Mouse (Mus musculus): ENCODE results near the gene Ryk.

Gene Ryk

DNA sequence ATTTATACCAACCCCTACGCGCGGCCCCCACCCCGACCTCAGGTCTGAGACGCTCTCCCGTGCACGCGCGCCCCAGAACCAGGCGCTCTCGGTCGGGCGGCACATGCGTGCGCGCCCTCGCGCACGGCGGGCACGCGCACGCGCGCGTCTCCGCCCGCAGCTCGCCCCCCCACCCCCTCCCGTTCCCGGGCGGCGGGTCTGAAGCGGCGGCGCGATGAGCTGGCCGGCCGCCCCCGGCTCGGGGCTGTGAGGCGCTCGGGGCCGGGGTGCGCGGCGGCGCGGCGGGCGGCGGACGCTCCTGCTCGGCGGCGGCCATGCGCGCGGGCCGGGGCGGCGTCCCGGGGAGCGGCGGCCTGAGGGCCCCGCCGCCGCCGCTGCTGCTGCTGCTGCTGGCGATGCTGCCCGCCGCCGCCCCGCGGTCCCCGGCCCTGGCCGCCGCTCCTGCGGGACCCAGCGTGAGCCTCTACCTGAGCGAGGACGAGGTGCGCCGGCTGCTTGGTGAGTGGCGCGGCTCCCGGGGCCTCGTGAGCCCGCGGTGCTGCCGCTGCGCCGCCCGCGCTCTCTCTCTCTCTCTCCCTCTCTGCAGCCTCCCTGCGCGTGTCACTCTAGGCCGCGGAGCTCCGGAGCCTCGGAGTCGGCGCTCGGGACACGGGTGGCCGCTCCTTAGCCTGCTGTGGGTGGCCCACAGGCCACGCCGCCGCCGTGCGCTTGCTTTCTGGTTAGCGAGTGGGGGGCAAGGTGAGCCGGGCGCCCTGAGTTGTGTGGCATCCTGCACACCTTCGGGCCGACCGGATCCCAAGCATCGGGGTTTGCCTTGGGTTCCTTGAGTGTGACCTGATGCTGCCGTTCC, at the start of gene Ryk:
Gene Ryk, plus strand, starts transcription at position 176 of the 850 bp plus-strand sequence.
- DNase-seq (ENCODE audit: low read depth, low spot score) = peak; percentile 59

DNA sequence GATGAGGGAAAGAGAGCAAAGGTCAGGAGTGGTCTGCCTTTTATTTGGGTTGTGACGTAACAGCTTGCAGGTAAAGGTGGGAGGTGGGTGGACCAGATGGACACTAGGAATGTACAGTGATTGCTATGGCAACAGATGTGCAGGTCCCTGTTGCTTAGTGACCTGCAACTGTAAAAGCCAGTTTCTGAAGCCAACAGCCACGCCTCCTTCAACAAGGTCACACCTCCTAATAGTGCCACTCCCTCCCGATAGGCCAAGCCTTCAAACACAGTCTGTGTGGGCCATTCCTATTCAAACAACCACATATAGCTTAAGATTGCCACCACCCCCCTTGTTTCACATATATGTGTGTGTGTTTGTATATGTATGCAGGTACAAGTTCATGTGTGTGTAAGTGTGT, 45.2 kb upstream of the Ryk start:
- no peak for DNase-seq (ENCODE audit: low read depth, low spot score)

DNA sequence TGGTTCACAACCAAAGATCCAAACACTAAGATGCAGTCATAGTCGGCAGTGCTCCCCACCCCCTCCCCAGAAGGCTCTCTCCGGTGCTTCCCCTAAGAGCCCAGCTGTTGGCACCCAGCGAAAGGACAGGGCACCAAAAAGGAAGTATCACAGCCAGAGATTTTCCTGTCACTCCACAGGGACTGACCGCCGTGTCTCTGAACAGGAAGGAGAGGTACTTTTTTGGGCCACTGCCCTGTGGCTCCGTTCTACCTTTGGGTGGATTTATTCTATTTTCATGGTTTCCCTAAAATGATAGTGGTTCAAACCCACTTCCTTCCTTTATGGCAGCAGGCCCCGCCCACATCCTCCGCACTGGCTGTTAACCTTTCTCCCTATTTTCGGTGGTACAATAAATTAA, 42.9 kb upstream of the Ryk start:
- no peak for DNase-seq (ENCODE audit: low read depth, low spot score)

DNA sequence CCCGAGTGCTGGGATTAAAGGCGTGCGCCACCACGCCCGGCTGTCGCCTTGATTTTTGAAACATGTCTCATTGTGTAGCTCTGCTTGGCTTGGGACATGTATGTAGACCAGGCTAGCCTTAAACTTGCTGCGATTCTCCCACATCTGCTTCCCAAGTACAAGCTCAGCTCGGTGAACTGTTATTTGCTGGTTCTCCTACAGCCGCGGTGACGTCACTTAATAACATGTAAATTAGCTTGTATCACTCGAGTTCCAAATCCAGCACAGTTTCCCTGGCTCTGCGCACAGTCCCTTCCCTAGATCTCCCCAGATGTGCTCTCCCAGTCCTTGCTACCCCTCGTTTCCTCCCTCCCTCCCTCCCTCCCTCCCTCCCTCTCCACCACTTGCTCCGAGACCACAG, 41.9 kb upstream of the Ryk start:
- no peak for DNase-seq (ENCODE audit: low read depth, low spot score)

DNA sequence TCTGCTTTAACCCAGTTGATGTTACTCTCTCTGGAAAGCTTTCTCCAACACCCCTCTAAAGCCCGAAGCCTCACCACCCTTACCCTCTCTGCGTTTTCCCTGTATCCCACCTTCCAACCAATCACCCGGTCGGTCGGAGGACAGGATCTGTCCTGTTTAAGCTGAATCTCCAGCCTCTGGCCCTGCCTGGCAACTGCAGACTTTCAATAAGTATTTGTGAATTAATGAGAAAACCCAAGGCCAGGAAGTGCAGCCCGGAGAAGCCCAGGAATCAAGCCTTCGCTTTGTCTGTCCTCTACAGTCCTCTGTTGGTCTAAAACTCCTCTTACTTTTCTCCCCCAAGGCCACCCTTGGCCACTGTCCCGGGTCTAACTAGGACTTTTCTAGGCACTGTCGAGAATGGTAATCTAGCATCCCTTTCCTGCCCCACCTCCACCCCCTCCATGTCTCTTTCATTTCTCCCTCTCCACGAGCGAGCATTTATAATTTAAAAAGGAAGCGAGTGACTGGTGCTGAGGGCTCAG, 41.4 kb upstream of the Ryk start:
- DNase-seq (ENCODE audit: low read depth, low spot score) = no peak

DNA sequence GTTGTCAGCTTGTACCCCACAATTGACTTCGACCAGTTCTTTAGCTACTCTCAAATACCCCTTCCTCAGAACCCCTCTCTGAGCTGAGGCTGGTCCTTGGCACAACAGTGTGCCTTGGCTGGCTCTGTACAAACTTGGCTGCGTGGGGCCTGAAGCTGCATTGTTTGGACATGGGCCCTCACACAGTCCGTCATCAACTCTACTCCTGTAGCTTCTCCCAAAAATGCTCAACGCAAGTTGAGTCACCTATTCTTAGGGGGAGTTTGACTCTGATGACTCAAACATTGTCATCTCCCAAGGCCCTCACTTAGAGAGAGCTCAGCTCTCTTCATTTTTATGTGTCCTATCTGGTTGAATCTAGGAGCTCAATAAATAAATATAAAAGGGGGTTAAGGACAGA, 36.3 kb upstream of the Ryk start:
- no peak for DNase-seq (ENCODE audit: low read depth, low spot score)

DNA sequence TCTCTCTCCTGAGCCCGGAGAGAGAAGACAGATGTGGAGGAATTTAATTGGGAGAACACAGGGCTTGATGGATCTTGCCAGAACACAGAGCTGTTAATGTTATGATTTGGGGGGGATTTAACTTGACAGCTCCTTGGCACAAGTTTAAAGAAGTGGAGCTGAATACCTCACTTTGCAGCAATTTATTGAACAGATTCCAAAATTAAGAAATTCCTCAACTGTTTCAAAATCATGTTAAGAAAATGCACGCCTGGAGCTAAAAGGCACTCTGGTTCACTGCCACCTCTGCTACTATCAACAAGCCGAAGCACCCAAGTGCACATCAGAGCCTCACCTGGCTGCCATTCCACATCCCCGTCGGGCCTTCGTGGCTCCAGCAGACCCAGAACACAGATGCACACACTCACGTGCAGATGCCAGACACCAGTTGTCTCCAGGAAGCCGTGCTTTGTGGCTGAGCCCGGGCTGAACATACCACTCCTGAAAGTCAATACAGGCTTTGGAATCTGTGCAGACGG, 28.6 kb upstream of the Ryk start:
- DNase-seq (ENCODE audit: low read depth, low spot score) = no peak

DNA sequence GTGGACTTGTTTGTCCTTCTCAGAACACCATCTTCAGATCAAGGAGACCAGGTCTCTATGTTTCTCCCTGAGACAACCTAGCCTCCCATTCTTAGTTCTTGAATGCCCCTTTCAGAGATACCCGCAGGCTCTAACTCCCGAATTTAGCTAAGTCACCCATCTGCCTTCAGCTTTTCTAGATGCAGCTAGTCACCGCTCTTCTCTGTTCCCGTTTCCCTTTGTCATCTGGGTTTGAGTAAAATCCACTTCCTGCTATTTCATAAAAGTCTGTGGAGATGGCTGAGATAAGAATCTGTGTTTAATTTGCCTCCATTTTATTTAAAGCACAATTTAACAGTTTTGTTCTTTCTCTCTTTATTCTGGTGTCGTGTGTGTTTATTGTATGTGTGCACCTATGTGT, 23.5 kb upstream of the Ryk start:
- no peak for DNase-seq (ENCODE audit: low read depth, low spot score)

DNA sequence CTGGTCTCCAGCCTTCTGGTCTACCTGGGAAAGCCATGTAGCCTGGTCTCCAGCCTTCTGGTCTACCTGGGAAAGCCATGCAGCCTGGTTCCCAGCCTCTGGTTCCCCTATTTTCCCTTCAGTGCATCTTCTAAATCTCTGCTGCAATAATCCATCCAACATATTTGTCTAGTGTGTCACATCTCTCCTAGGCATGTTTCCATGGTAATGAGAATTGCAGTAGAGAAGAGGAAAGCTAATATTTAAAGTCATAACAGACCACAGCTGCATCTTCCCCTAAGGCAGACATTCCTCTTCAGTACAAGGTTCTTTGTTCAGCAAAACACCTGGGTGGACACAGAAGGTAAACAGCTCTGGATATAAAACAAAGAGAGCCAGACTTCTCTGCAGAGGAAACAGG, 16.5 kb upstream of the Ryk start:
- DNase-seq (ENCODE audit: low read depth, low spot score) = no peak

DNA sequence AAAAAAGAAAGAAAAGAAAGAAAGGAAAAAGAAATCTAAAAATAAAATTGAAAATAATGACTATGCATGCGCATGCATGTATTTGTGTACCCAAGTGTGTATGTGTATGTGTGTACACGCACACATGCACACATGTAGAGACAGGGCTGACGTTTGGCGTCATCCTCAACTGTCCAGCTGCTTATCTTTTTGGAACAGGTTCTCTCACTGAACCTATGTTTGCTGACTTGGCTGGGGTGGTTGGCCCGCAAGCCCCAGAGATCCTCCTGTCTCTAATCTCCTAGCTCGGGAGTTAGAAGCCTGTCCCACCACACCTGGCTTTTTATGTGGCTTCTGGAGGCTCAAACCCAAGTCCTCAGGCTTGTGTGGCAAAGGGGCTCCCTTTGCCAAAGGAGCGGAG, 6.1 kb upstream of the Ryk start:
- no peak for DNase-seq (ENCODE audit: low read depth, low spot score)

DNA sequence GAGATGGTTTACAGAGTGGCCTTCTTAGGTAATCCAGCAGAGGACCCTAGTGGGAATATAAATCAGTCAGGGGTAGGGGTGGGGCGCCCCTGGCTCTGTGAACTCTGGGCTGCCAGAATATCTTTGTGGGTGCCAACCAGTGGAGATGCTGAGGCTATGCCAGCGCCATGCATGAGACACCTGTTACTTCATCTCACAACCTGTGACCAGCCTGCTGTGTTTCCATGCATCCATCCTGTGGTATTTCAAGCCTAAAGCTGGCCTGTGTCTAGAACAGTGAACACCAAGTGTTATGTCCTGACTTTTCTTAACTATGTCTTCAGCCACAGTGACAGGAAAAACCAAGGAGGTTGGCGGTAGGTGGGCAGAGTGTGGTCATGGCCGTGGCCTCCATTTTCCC, 3.2 kb upstream of the Ryk start:
- DNase-seq (ENCODE audit: low read depth, low spot score) = no peak

DNA sequence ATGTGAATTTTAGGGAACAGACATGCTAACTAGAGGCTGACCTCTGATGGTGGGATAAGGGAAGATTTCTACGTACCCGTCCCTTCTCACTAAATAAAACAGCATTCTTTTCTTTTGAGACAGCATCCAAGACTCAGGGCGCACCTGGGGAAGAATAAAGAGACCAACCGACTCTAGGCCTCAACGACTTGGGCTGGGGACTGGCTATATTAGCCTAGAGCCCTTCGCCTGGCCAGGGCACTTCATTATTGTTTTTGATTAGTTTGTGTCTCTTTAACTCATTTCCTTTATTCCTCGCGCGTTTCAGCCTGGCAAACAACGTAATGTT, 339 bp upstream of the Ryk start:
- no peak for DNase-seq (ENCODE audit: low read depth, low spot score)

DNA sequence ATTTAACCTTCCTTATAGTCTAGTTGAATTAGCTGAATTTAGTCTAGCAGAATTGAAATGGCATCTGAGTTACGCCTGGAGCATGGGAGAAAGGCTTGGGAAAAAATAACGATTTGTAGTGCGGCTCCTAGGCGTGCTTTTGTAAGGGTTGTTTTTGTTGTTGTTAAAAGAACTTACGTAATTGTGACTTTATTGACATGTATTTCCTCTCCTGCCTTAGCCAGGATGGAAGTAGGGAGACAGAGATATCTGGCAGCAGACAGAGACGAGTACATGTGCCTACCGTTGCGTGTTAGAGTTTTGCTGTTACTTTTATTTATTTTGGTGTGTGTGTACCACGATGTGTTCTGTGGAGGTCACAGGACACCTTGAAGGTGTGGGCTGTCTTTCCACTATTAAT, 1.6 kb downstream of the Ryk start:
- no peak for DNase-seq (ENCODE audit: low read depth, low spot score)

DNA sequence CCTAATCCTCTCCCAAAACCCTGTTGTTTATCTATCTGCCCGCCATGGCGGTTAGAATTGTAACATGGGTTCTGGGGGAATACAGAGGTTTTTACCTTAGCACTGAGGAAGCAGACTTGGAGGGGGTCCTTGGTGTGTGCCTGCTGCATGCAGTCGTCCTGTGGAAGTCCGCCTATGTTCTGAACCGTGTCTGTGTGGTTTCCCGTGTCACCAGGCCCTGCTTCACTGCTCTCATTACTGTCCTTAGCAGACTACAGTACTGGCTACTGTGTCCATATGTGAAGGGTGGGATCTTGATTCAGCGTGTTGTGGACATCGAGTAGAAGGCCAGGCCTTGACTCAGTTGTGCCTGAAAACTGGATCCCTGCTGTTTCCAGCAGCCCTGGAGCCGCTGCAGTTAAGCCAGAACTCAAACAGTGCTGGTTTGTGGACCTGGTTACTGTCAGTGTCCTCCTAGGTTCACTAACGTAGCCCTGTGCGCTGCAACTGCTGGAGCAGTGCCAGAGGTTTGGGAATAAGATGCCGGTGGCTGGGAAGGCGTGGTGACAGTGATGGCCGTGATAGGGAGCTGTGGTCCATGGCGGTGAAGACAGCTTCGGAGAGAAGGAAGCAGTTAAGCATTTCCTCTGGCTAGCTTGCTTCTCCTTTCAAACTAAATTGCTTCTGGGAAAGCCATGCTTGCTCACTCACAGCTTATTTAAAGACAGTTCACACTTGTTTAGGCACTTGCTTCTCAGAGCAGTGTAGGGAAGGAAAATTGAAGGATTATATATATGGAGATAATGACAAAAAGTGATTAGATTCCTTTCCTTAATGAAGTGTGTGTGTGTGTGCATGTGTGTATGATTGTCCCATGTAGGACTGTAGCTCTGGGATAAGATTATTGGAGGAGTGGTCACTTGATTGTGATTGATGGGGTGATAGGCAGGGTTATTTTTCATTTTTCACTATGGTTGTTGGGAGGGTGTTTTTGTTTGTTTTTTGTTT, 6.4 kb downstream of the Ryk start:
- DNase-seq (ENCODE audit: low read depth, low spot score) = no peak

DNA sequence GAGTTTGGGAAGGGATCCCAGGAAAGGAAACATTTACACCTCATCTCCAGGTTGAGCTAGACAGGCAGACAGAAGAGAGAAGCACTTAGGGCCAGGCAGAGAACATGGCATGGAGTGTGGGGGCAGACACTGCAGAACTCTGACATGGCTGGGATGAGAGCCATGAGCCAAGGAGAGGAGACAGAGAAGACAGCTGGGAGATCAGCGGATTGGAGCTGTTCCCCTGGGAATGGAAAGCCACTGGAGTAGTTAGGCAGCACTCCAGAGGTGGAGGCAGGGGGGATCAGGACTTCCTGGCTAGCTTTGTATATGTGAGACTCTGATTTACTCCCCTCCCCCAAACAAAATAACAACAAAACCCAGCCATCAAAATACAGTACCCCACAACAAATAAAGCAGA, 7.1 kb downstream of the Ryk start:
- DNase-seq (ENCODE audit: low read depth, low spot score) = no peak

DNA sequence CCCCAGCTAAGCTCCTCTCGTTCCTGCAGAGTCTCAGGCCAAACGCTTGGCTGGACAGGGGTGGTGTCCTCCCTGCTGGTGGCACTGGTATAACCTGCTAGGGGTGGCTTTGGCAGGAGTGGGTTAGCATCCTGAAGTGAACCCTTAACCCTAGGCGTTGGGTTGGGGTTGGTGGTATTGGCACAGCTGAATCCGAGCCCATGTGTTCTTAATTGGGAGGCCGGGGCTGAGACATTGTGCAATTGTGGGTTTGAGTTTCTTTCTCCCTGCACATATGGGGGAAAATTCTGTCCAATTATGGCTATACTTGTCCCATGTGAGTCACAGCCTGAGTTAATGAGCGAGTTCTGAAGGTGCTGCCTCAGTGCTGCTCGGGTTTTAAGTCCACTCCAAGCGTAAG, 7.8 kb downstream of the Ryk start:
- DNase-seq (ENCODE audit: low read depth, low spot score) = no peak

DNA sequence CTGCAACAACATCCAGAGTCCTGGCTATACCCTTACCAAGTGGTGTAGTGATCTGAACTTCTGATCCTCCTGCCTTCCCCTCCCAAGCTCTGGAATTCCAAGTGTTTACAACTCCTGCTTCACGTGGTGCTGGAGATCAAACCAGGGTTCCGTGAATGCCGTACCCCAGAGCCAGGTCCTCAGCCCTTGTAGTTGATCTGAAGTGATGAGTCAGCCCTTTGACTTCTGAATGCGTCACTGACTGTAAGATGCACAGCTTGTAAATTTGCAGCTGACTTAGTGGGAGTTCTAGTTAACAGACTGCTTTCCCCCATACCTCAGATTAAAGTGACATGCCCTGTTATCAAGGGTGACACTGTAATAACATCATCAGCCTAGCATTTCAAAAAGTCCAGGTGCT, 8.9 kb downstream of the Ryk start:
- no peak for DNase-seq (ENCODE audit: low read depth, low spot score)

DNA sequence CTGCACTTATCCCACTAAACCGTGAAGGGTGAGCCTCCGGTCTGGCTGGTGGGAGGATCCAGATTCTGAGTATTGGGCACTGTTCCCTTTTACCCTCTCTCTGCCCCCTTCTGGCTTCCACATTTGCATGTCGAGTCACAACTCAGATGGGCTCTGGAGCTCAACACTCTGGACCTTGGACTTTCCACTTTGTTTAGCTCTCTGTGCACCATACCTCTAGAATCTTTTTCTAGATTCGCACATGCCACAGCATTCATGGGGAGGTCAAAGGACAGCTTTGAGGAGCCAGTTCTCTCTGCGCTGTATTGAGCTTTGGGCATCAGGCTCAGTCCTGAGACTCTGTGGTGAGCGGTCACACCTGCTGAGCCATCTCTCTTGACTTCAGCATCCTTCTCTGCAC, 11.1 kb downstream of the Ryk start:
- no peak for DNase-seq (ENCODE audit: low read depth, low spot score)

DNA sequence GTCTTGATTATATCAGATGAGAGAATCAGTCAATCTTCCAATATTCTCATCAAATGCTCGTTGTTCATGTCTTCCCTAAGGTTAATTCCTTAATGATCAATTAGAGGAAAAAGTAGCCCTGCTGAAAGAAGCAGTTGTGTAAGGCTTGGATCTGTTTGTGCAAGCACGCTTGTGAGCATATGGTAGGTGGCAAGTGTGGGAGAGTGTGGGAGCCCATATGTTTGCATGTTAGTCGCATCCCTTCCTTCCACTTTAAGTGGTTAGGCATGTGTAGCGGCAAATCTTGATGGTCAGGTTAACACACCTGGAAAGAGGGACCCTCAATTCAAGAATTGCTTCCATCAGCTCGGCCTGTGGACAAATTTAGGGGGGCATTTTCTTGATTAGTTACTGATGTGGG, 11.6 kb downstream of the Ryk start:
- no peak for DNase-seq (ENCODE audit: low read depth, low spot score)

DNA sequence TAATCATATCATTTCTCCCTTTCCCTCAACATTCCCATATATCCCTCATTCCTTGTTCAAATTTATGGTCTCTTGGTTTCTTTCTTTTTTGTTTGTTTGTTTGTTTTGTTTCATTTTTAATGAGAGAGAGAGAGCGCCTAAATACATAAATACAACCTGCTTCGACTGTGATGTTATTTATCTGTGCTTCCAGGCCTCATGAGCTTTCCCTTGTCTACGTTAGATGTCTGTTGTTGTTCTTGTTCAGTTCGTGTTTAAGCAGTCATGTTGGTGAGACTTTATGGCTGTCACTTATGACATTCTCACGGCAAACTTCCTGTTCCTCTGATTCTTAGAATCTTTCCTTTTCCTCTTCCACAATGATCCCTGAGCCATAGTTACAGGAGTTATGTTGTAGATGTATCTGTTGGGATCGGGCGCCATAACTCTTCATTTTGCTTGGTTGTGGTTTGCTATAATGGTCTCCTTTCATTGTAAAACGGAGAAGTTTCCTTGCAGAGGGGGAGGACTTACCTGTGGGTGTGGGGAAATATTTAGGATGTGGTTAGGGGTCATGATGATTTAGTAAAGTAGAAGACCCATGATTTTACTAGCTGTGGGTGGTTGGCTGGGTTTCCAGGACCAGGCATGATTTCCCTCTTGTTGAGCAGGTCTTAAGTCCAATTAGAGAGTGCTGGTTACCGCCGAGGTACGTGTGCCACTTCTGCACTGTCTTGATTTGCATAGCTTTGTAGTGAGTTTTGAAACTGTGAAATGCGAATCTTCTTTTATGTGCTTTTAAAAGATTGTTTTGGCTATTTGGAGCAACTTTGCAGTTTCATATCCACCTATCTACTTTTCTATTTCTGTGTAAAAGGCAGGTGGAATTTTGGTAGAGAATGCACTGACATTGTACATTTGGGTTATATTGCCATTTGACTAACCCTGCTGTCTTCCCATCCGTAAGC, 17.6 kb downstream of the Ryk start:
- no peak for DNase-seq (ENCODE audit: low read depth, low spot score)

DNA sequence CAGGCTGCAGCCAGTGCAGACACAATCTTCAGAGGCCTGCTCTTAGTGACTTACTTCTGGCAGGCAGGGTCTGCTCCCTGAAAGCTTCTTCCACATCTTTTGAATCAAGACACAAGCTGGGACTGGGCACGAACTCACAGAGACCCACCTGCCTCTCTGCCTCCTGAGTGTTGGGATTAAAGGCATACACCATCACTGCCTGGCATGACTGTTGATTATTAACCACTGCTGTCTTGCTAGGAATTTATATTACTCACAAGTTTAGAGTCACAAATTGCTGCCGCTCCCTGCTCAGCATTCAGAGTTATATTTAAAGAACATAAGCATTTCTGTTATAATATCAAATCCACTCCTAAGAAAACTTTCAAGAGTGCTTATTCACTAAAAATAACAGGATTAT, 23.1 kb downstream of the Ryk start:
- no peak for DNase-seq (ENCODE audit: low read depth, low spot score)
